Mouse (Mus musculus): ENCODE results near the gene Grtp1. TPM values are rescaled to one million over a fixed set of nuclear protein-coding genes. Genes with fewer than 3 reads are reported as not detected.

Grtp1 gene
- polyA plus RNA-seq, 1 experiment: 3.5 TPM

GRCm38 (mm10) chr8:13179482-13179881, 20.9 kb downstream of the Grtp1 start:
- Histone ChIP-seq H3ac (ENCODE audit: control insufficient read depth, insufficient read length, low read depth) (no peak overlapping the region), H3K27me3 (ENCODE audit: control insufficient read depth, insufficient read depth, insufficient read length) (no peaks in the 10 kb centered on the region), H3K79me2 (ENCODE audit: control insufficient read depth, insufficient read depth) (no peaks in the 10 kb centered on the region), H3K36me3 (ENCODE audit: control insufficient read depth, insufficient read depth) (peaks cover 36% of the 10 kb centered on the region), H3K4me3 (ENCODE audit: insufficient read depth, poor library complexity, severe bottlenecking) (no peak overlapping the region), H3K79me3 (ENCODE audit: low read depth) (no peaks in the 10 kb centered on the region)
- TF ChIP-seq MYOD1 (IDR thresholded peaks at IDR 0.05; ENCODE audit: control insufficient read depth, insufficient read length, low read depth) (no peak), USF1 (IDR thresholded peaks at IDR 0.05; ENCODE audit: low read depth) (no peak), MAX (IDR thresholded peaks at IDR 0.05) (no peak), CEBPB (IDR thresholded peaks at IDR 0.05; ENCODE audit: low read depth) (no peak), FOSL1 (IDR thresholded peaks at IDR 0.05; ENCODE audit: insufficient read depth, low read length, poor library complexity, severe bottlenecking) (no peak), CTCF (IDR thresholded peaks at IDR 0.05; ENCODE audit: control insufficient read depth, insufficient read depth, insufficient read length) (no peak), MYOG (IDR thresholded peaks at IDR 0.05; ENCODE audit: control insufficient read depth, extremely low read depth, insufficient read length) (no peak)

GRCm38 (mm10) chr8:13178137-13178536, 22.3 kb downstream of the Grtp1 start:
- H3ac ChIP-seq (ENCODE audit: control insufficient read depth, insufficient read length, low read depth): no peak overlapping the region

GRCm38 (mm10) chr8:13177173-13177852, 23.1 kb downstream of the Grtp1 start:
- no peaks in the 10 kb centered on the region for H3K79me2 ChIP-seq (ENCODE audit: control insufficient read depth, insufficient read depth)
- no peak overlapping the region for H3ac ChIP-seq (ENCODE audit: control insufficient read depth, insufficient read length, low read depth)
- no peaks in the 10 kb centered on the region for H3K27me3 ChIP-seq (ENCODE audit: control insufficient read depth, insufficient read depth, insufficient read length)
- H3K36me3 ChIP-seq (ENCODE audit: control insufficient read depth, insufficient read depth): peaks cover 56% of the 10 kb centered on the region
- TF ChIP-seq MYOD1 (IDR thresholded peaks at IDR 0.05; ENCODE audit: control insufficient read depth, insufficient read length, low read depth) (no peak), MYOG (IDR thresholded peaks at IDR 0.05; ENCODE audit: control insufficient read depth, extremely low read depth, insufficient read length) (no peak), FOSL1 (IDR thresholded peaks at IDR 0.05; ENCODE audit: insufficient read depth, low read length, poor library complexity, severe bottlenecking) (no peak), CTCF (IDR thresholded peaks at IDR 0.05; ENCODE audit: control insufficient read depth, insufficient read depth, insufficient read length) (no peak), USF1 (IDR thresholded peaks at IDR 0.05; ENCODE audit: low read depth) (no peak), MAX (IDR thresholded peaks at IDR 0.05) (no peak), CEBPB (IDR thresholded peaks at IDR 0.05; ENCODE audit: low read depth) (no peak)
- no peak overlapping the region for H3K4me3 ChIP-seq (ENCODE audit: insufficient read depth, poor library complexity, severe bottlenecking)
- no peaks in the 10 kb centered on the region for H3K79me3 ChIP-seq (ENCODE audit: low read depth)

More at GRCm38 (mm10) chr8:13178137-13178536, 22.3 kb downstream of the Grtp1 start:
- Histone ChIP-seq H3K79me2 (ENCODE audit: control insufficient read depth, insufficient read depth) (no peaks in the 10 kb centered on the region), H3K79me3 (ENCODE audit: low read depth) (no peaks in the 10 kb centered on the region), H3K36me3 (ENCODE audit: control insufficient read depth, insufficient read depth) (peaks cover 48% of the 10 kb centered on the region), H3K27me3 (ENCODE audit: control insufficient read depth, insufficient read depth, insufficient read length) (no peaks in the 10 kb centered on the region), H3K4me3 (ENCODE audit: insufficient read depth, poor library complexity, severe bottlenecking) (no peak overlapping the region)
- no peak for TF ChIP-seq USF1 (IDR thresholded peaks at IDR 0.05; ENCODE audit: low read depth)
- TF ChIP-seq CEBPB (IDR thresholded peaks at IDR 0.05; ENCODE audit: low read depth): no peak
- TF ChIP-seq CTCF (IDR thresholded peaks at IDR 0.05; ENCODE audit: control insufficient read depth, insufficient read depth, insufficient read length): no peak
- no peak for TF ChIP-seq FOSL1 (IDR thresholded peaks at IDR 0.05; ENCODE audit: insufficient read depth, low read length, poor library complexity, severe bottlenecking)
- no peak for TF ChIP-seq MAX (IDR thresholded peaks at IDR 0.05)
- TF ChIP-seq MYOG (IDR thresholded peaks at IDR 0.05; ENCODE audit: control insufficient read depth, extremely low read depth, insufficient read length): no peak
- no peak for TF ChIP-seq MYOD1 (IDR thresholded peaks at IDR 0.05; ENCODE audit: control insufficient read depth, insufficient read length, low read depth)

- H3K36me3 ChIP-seq (ENCODE audit: control insufficient read depth, insufficient read depth): peaks cover 72% of the 10 kb centered on the region
- no peaks in the 10 kb centered on the region for H3K27me3 ChIP-seq (ENCODE audit: control insufficient read depth, insufficient read depth, insufficient read length)
- no peaks in the 10 kb centered on the region for H3K79me2 ChIP-seq (ENCODE audit: control insufficient read depth, insufficient read depth)
- H3K79me3 ChIP-seq (ENCODE audit: low read depth): no peaks in the 10 kb centered on the region
- H3K4me3 ChIP-seq (ENCODE audit: insufficient read depth, poor library complexity, severe bottlenecking): no peak overlapping the region
- TF ChIP-seq MYOD1 (IDR thresholded peaks at IDR 0.05; ENCODE audit: control insufficient read depth, insufficient read length, low read depth) (no peak), CEBPB (IDR thresholded peaks at IDR 0.05; ENCODE audit: low read depth) (no peak), MYOG (IDR thresholded peaks at IDR 0.05; ENCODE audit: control insufficient read depth, extremely low read depth, insufficient read length) (no peak), MAX (IDR thresholded peaks at IDR 0.05) (no peak), CTCF (IDR thresholded peaks at IDR 0.05; ENCODE audit: control insufficient read depth, insufficient read depth, insufficient read length) (no peak), FOSL1 (IDR thresholded peaks at IDR 0.05; ENCODE audit: insufficient read depth, low read length, poor library complexity, severe bottlenecking) (no peak), USF1 (IDR thresholded peaks at IDR 0.05; ENCODE audit: low read depth) (no peak)
- no peak overlapping the region for H3ac ChIP-seq (ENCODE audit: control insufficient read depth, insufficient read length, low read depth)
Measured at GRCm38 (mm10) chr8:13175650-13176049, 24.8 kb downstream of the Grtp1 start.

DNA sequence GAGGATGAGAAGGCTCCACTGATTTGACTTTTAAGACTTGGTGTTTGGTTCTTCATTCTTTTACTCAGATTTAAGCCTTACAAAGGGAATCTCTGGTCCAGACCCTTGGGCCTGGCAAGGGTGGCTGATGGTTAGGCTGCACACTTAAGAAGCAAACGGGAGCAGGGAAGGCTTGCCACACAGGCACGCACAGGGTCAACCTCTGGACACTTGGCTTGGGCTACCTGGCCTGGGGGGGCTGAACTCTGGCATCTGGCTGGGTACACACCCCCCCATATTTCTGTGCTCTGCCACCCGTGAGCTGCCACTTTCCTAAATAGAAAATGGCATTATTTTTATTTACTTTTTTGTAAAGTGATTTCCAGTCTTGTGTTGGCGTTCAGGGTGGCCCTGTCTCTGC, 25.6 kb downstream of the Grtp1 start:
- Histone ChIP-seq H3ac (ENCODE audit: control insufficient read depth, insufficient read length, low read depth) (no peak overlapping the region), H3K79me2 (ENCODE audit: control insufficient read depth, insufficient read depth) (no peaks in the 10 kb centered on the region), H3K36me3 (ENCODE audit: control insufficient read depth, insufficient read depth) (peaks cover 81% of the 10 kb centered on the region), H3K79me3 (ENCODE audit: low read depth) (no peaks in the 10 kb centered on the region), H3K4me3 (ENCODE audit: insufficient read depth, poor library complexity, severe bottlenecking) (no peak overlapping the region), H3K27me3 (ENCODE audit: control insufficient read depth, insufficient read depth, insufficient read length) (no peaks in the 10 kb centered on the region)
- TF ChIP-seq MAX (IDR thresholded peaks at IDR 0.05) (no peak), MYOD1 (IDR thresholded peaks at IDR 0.05; ENCODE audit: control insufficient read depth, insufficient read length, low read depth) (no peak), FOSL1 (IDR thresholded peaks at IDR 0.05; ENCODE audit: insufficient read depth, low read length, poor library complexity, severe bottlenecking) (no peak), CEBPB (IDR thresholded peaks at IDR 0.05; ENCODE audit: low read depth) (no peak), CTCF (IDR thresholded peaks at IDR 0.05; ENCODE audit: control insufficient read depth, insufficient read depth, insufficient read length) (no peak), USF1 (IDR thresholded peaks at IDR 0.05; ENCODE audit: low read depth) (no peak), MYOG (IDR thresholded peaks at IDR 0.05; ENCODE audit: control insufficient read depth, extremely low read depth, insufficient read length) (no peak)

All from C2C12 (cell line).